ENCODE assay signal across 7 mouse cellular contexts in genomic region chr6:98046295-98047108, GRCm38 (mm10).
A peak's percentile ranks its signal among the peaks of the same experiment; 100 is the strongest.
DNase-seq lines count a peak whose midpoint lies in the region; ATAC-seq and TF ChIP-seq lines count a peak whose summit lies in the region.

No protein-coding gene starts in this region.

- WGBS in lung, embryonic 14.5 days = 54% methylated on average over 11 of the region's 11 CpGs
- 23% methylated on average over 11 of the region's 11 CpGs for WGBS in forebrain, postnatal 0 days

- peak overlapping the region; percentile 21; the same call in 1 of the 2 replicates for H3K27ac ChIP-seq in lung, embryonic 14.5 days (ENCODE audit: low read depth)
- 0 out of 2 replicates have a peak overlapping the region, but pooled peaks have one; percentile 40 for H3K27ac ChIP-seq in forebrain, postnatal 0 days (ENCODE audit: low read depth, low read length)

- H3K4me2 ChIP-seq in lung, embryonic 14.5 days = no peak overlapping the region
- H3K4me2 ChIP-seq in forebrain, postnatal 0 days (ENCODE audit: low read depth) = no peak overlapping the region

- no peak overlapping the region for H3K9ac ChIP-seq in lung, embryonic 14.5 days
- no peak overlapping the region for H3K9ac ChIP-seq in forebrain, postnatal 0 days

- ATAC-seq in lung, embryonic 14.5 days (ENCODE audit: insufficient read depth) = no peak
- peak; percentile 72 for ATAC-seq in forebrain, postnatal 0 days

- H3K27me3 ChIP-seq in lung, embryonic 14.5 days (ENCODE audit: insufficient read depth, low read length) = no peaks in the 10 kb centered on the region
- H3K27me3 ChIP-seq in forebrain, postnatal 0 days (ENCODE audit: insufficient read depth, low read length) = no peaks in the 10 kb centered on the region

- no peaks in the 10 kb centered on the region for H3K9me3 ChIP-seq in lung, embryonic 14.5 days (ENCODE audit: low read depth, low read length)
- H3K9me3 ChIP-seq in forebrain, postnatal 0 days (ENCODE audit: low read length) = no peaks in the 10 kb centered on the region

- H3K4me1 ChIP-seq in lung, embryonic 14.5 days (ENCODE audit: insufficient read depth) = no peaks in the 10 kb centered on the region
- peaks cover 6% of the 10 kb centered on the region; the same call in 1 of the 2 replicates for H3K4me1 ChIP-seq in forebrain, postnatal 0 days (ENCODE audit: insufficient read depth)

- DNase-seq in lung, embryonic 14.5 days = peak; percentile 35
- DNase-seq in lung, postnatal 10 days = no peak
- DNase-seq in forebrain, postnatal 0 days = peak; percentile 61
- DNase-seq in layer of hippocampus, postnatal 10 days (ENCODE audit: low spot score in 2 of 2) = peak; percentile 18 to 26
- DNase-seq in skeletal muscle tissue, adult 2 months (ENCODE audit: low read depth, low spot score) = peak; percentile 45
- no peak for DNase-seq in adrenal gland, postnatal 4 days (ENCODE audit: low spot score in 2 of 2)
- no peak for DNase-seq in spleen, postnatal 36 days (ENCODE audit: low spot score in 2 of 2)

- no peak for TF ChIP-seq CTCF in lung, embryonic 14.5 days (IDR thresholded peaks at IDR 0.05; ENCODE audit: low read depth)
- no peak for TF ChIP-seq CTCF in forebrain, postnatal 0 days (IDR thresholded peaks at IDR 0.05; ENCODE audit: low read depth)

- no peaks in the 10 kb centered on the region for H3K36me3 ChIP-seq in lung, embryonic 14.5 days (ENCODE audit: insufficient read depth)
- no peaks in the 10 kb centered on the region for H3K36me3 ChIP-seq in forebrain, postnatal 0 days (ENCODE audit: insufficient read depth)

- H3K4me3 ChIP-seq in lung, embryonic 14.5 days (ENCODE audit: low read depth, low read length) = no peak overlapping the region
- H3K4me3 ChIP-seq in forebrain, postnatal 0 days (ENCODE audit: low read depth, low read length) = no peak overlapping the region

Comparison
In these comparisons a context has a peak if more than half of its experiments do, and no peak if none do; other contexts are left out.
1. DNase-seq: peak in lung, embryonic 14.5 days (single experiment), forebrain, postnatal 0 days (single experiment), layer of hippocampus, postnatal 10 days (2 of 2) and skeletal muscle tissue, adult 2 months (single experiment); none in lung, postnatal 10 days (single experiment), adrenal gland, postnatal 4 days (0 of 2) and spleen, postnatal 36 days (0 of 2).